Mouse (Mus musculus): ENCODE results near the gene Hist1h2ad. TPM values are rescaled to one million over a fixed set of nuclear protein-coding genes. Genes with fewer than 3 reads are reported as not detected.
A peak's percentile ranks its signal among the peaks of the same experiment; 100 is the strongest.
"Not testable (repeated sequence)": the region's sequence is repeated elsewhere in the genome, so short reads cannot be mapped to it uniquely, and the experiment has no call there.

Hist1h2ad gene
- polyA plus RNA-seq, 1 experiment: 1.2 TPM

GRCm38 (mm10) chr13:23575271-23575851 lies 1.2 kb downstream of the Hist1h2ad start, which contains the start of gene Hist1h3d:
Gene Hist1h3d, plus strand, starts transcription at chr13:23575763.
- DNase-seq: peak; percentile 42 to 53
- H3K27ac ChIP-seq (ENCODE audit: insufficient read depth, low read length): no peak within 1 kb of the TSS
- TF ChIP-seq CTCF (IDR thresholded peaks at IDR 0.05; ENCODE audit: borderline replicate concordance, insufficient read depth, low read depth, low read length) (no peak), POLR2A (IDR thresholded peaks at IDR 0.05; ENCODE audit: borderline replicate concordance, insufficient read depth, low read length) (no peak)
- 2% methylated on average over 18 of the region's 18 CpGs for WGBS
- H3K4me1 ChIP-seq (ENCODE audit: control insufficient read depth, insufficient read depth, low read length): no peaks in the 10 kb centered on the region
- H3K27me3 ChIP-seq (ENCODE audit: control insufficient read depth, insufficient read depth, low read length): no peaks in the 10 kb centered on the region
- peak within 1 kb of the TSS; percentile 44 for H3K4me3 ChIP-seq (replicated peaks; ENCODE audit: insufficient read depth, low read depth, low read length)

DNA sequence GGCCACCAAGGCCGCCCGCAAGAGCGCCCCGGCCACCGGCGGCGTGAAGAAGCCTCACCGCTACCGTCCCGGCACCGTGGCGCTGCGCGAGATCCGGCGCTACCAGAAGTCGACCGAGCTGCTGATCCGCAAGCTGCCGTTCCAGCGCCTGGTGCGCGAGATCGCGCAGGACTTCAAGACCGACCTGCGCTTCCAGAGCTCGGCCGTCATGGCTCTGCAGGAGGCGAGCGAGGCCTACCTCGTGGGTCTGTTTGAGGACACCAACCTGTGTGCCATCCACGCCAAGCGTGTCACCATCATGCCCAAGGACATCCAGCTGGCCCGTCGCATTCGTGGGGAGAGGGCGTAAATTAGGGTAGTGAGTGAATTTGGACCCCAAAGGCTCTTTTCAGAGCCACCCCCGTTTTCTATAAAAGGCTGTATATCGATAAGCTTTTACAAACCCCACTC lies 1.7 kb downstream of the Hist1h2ad start:
- H3K27ac ChIP-seq (ENCODE audit: insufficient read depth, low read length); H3K4me1 ChIP-seq (ENCODE audit: control insufficient read depth, insufficient read depth, low read length); H3K27me3 ChIP-seq (ENCODE audit: control insufficient read depth, insufficient read depth, low read length): not testable (repeated sequence)
- H3K4me3 ChIP-seq (replicated peaks; ENCODE audit: insufficient read depth, low read depth, low read length): peak overlapping the region; percentile 44
- peak in 1 of 2 experiments; percentile 32 for DNase-seq
- WGBS: 14% methylated on average over 13 of the region's 40 CpGs

- no peak for DNase-seq
- Histone ChIP-seq H3K4me3 (replicated peaks; ENCODE audit: insufficient read depth, low read depth, low read length) (no peak overlapping the region), H3K4me1 (ENCODE audit: control insufficient read depth, insufficient read depth, low read length) (no peaks in the 10 kb centered on the region), H3K27me3 (ENCODE audit: control insufficient read depth, insufficient read depth, low read length) (no peaks in the 10 kb centered on the region), H3K27ac (ENCODE audit: insufficient read depth, low read length) (no peak overlapping the region)
- WGBS: 77% methylated on average over 7 of the region's 7 CpGs
- TF ChIP-seq CTCF (IDR thresholded peaks at IDR 0.05; ENCODE audit: borderline replicate concordance, insufficient read depth, low read depth, low read length): no peak
- no peak for TF ChIP-seq POLR2A (IDR thresholded peaks at IDR 0.05; ENCODE audit: borderline replicate concordance, insufficient read depth, low read length)
Observed at GRCm38 (mm10) chr13:23576351-23576881, 2.2 kb downstream of the Hist1h2ad start.

GRCm38 (mm10) chr13:23576906-23577639 lies 2.9 kb downstream of the Hist1h2ad start:
- no peak for DNase-seq
- WGBS: 76% methylated on average over 6 of the region's 6 CpGs
- H3K27me3 ChIP-seq (ENCODE audit: control insufficient read depth, insufficient read depth, low read length): no peaks in the 10 kb centered on the region
- H3K4me1 ChIP-seq (ENCODE audit: control insufficient read depth, insufficient read depth, low read length): no peaks in the 10 kb centered on the region
- TF ChIP-seq POLR2A (IDR thresholded peaks at IDR 0.05; ENCODE audit: borderline replicate concordance, insufficient read depth, low read length) (no peak), CTCF (IDR thresholded peaks at IDR 0.05; ENCODE audit: borderline replicate concordance, insufficient read depth, low read depth, low read length) (no peak)
- H3K4me3 ChIP-seq (replicated peaks; ENCODE audit: insufficient read depth, low read depth, low read length): no peak overlapping the region
- no peak overlapping the region for H3K27ac ChIP-seq (ENCODE audit: insufficient read depth, low read length)

- TF ChIP-seq POLR2A (IDR thresholded peaks at IDR 0.05; ENCODE audit: borderline replicate concordance, insufficient read depth, low read length) (no peak), CTCF (IDR thresholded peaks at IDR 0.05; ENCODE audit: borderline replicate concordance, insufficient read depth, low read depth, low read length) (no peak)
- WGBS: 92% methylated on average over 1 of the region's 1 CpGs
- no peaks in the 10 kb centered on the region for H3K27me3 ChIP-seq (ENCODE audit: control insufficient read depth, insufficient read depth, low read length)
Observed at GRCm38 (mm10) chr13:23577835-23578234, 3.7 kb downstream of the Hist1h2ad start.

GRCm38 (mm10) chr13:23581408-23582218 lies 7.4 kb downstream of the Hist1h2ad start, which contains the start of gene Hist1h4d:
Gene Hist1h4d, plus strand, starts transcription at chr13:23581598.
- WGBS: 2% methylated on average over 43 of the region's 43 CpGs
- no peak for TF ChIP-seq CTCF (IDR thresholded peaks at IDR 0.05; ENCODE audit: borderline replicate concordance, insufficient read depth, low read depth, low read length)
- TF ChIP-seq POLR2A (IDR thresholded peaks at IDR 0.05; ENCODE audit: borderline replicate concordance, insufficient read depth, low read length): peak; percentile 99
- no peaks in the 10 kb centered on the region for H3K4me1 ChIP-seq (ENCODE audit: control insufficient read depth, insufficient read depth, low read length)
- H3K4me3 ChIP-seq (replicated peaks; ENCODE audit: insufficient read depth, low read depth, low read length): peak within 1 kb of the TSS; percentile 56
- no peak within 1 kb of the TSS for H3K27ac ChIP-seq (ENCODE audit: insufficient read depth, low read length)
- peak; percentile 95 to 98 for DNase-seq
- H3K27me3 ChIP-seq (ENCODE audit: control insufficient read depth, insufficient read depth, low read length): no peaks in the 10 kb centered on the region

More at GRCm38 (mm10) chr13:23577835-23578234, 3.7 kb downstream of the Hist1h2ad start:
- Histone ChIP-seq H3K4me1 (ENCODE audit: control insufficient read depth, insufficient read depth, low read length) (no peaks in the 10 kb centered on the region), H3K27ac (ENCODE audit: insufficient read depth, low read length) (no peak overlapping the region), H3K4me3 (replicated peaks; ENCODE audit: insufficient read depth, low read depth, low read length) (no peak overlapping the region)
- DNase-seq: no peak

DNA sequence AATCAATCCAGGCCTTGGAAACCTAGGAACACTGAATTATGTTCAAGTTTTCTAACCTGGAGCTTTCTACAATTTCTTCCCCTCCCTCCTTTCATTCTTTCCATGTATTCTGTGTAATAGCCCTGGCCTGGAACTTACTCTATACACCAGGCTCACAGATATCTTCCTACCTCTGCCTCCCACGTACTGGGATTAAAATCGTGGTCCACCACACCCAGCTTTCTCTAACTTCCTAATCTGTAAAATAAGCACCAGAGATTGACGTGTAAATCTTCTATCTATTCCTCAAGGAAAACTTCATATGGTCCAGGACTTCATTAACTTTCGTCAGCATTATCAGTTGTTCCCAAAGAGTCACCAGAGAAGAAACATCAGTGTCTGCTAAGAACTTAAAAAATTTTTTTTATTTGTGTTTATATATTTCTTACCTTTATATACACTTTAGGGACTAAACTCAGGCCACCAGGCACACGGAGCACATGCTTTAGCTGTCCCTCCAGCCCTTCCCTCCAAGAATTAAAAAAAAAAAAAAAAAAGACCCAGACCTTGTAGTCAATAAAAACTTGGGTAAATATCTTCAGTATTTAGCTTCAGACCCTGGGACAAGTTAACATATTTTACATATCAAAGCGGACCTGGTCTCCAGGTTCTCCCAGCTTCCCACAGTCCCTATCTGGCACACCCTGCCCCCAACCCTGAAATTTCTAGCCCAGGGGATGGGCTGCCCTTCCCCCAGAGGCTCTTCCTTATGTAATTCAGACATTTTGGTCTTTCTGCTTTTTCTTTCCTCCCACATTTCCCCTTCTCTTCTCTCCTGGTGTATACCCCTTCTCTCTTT lies 8.3 kb downstream of the Hist1h2ad start:
- no peaks in the 10 kb centered on the region for H3K27me3 ChIP-seq (ENCODE audit: control insufficient read depth, insufficient read depth, low read length)
- no peak for DNase-seq
- WGBS: 25% methylated on average over 6 of the region's 6 CpGs
- no peak overlapping the region for H3K4me3 ChIP-seq (replicated peaks; ENCODE audit: insufficient read depth, low read depth, low read length)
- no peak overlapping the region for H3K27ac ChIP-seq (ENCODE audit: insufficient read depth, low read length)
- H3K4me1 ChIP-seq (ENCODE audit: control insufficient read depth, insufficient read depth, low read length): no peaks in the 10 kb centered on the region
- TF ChIP-seq CTCF (IDR thresholded peaks at IDR 0.05; ENCODE audit: borderline replicate concordance, insufficient read depth, low read depth, low read length) (no peak), POLR2A (IDR thresholded peaks at IDR 0.05; ENCODE audit: borderline replicate concordance, insufficient read depth, low read length) (no peak)

Data from cerebellum, adult 2 months (tissue).